Mouse (Mus musculus) olfactory bulb, adult 2 months (tissue): ENCODE measurements around the gene Chga. TPM values are rescaled to one million over a fixed set of nuclear protein-coding genes. Genes with fewer than 3 reads are reported as not detected.

Experiments
- H3K27ac ChIP-seq: fragments of 200-500 bp; 2 replicates; pipeline ENCODE4 v1.5.1; 2012; ENCODE audit warnings: low read depth, low read length; ENCODE audit not compliant: insufficient read depth
- H3K4me1 ChIP-seq: fragments of 200-500 bp; 2 replicates; pipeline ENCODE4 v1.6.1; 2012; ENCODE audit warnings: low read length; ENCODE audit not compliant: control insufficient read depth, insufficient read depth
- H3K4me3 ChIP-seq: fragments of 200-500 bp; 2 replicates; pipeline ENCODE4 v1.5.1; 2012; ENCODE audit warnings: mild to moderate bottlenecking, low read depth, low read length, moderate library complexity; ENCODE audit not compliant: insufficient read depth
- CTCF ChIP-seq: fragments of 200-500 bp; IDR thresholded peaks from 2 replicates; pipeline ENCODE4 v1.5.1; 2012; ENCODE audit warnings: low read depth, mild to moderate bottlenecking, low read length, moderate library complexity; ENCODE audit not compliant: insufficient read depth
- POLR2A ChIP-seq: fragments of 200-500 bp; IDR thresholded peaks from 2 replicates; pipeline ENCODE4 v1.6.1; 2012; ENCODE audit warnings: mild to moderate bottlenecking, low read depth, low read length, moderate library complexity; ENCODE audit not compliant: insufficient read depth
- WGBS: fragments of 180-500 bp; shearing (Covaris S2); methylation state at CpG from one replicate; pipeline ENCODE4 v1.1.7; 2018; 5-methylcytosine and 5-hydroxymethylcytosine counted together
- polyA plus RNA-seq: library from polyadenylated mRNA; stranded (reverse); fragments of >200 nt; gene quantifications from 2 replicates; pipeline ENCODE4 v1.2.4, GENCODE M21; 2012; ENCODE audit warnings: low replicate concordance; ENCODE audit not compliant: missing spikeins, insufficient read depth, insufficient read length

The Chga gene
- polyA plus RNA-seq, 1 experiment = not detected

- WGBS = 16% methylated on average over 8 of the region's 8 CpGs
- Histone ChIP-seq H3K4me1 (peaks cover 62% of the 10 kb centered on the region), H3K27ac (peak overlapping the region; percentile 96), H3K4me3 (no peak overlapping the region)
- TF ChIP-seq POLR2A = no peak
- TF ChIP-seq CTCF = no peak
Measured at GRCm38 (mm10) chr12:102601847-102602246, 47.1 kb downstream of the Chga start.

GRCm38 (mm10) chr12:102602255-102603041 lies 47.7 kb downstream of the Chga start:
- no peak overlapping the region for H3K4me3 ChIP-seq
- H3K27ac ChIP-seq = peak overlapping the region; percentile 96
- WGBS = 39% methylated on average over 9 of the region's 9 CpGs
- H3K4me1 ChIP-seq = peaks cover 60% of the 10 kb centered on the region
- TF ChIP-seq CTCF (no peak), POLR2A (no peak)

- TF ChIP-seq CTCF (no peak), POLR2A (no peak)
- WGBS = 72% methylated on average over 6 of the region's 6 CpGs
- peaks cover 75% of the 10 kb centered on the region for H3K4me1 ChIP-seq
- H3K27ac ChIP-seq = peak overlapping the region; percentile 62
- H3K4me3 ChIP-seq = no peak overlapping the region
Measured at GRCm38 (mm10) chr12:102605607-102606006, 50.8 kb downstream of the Chga start.

- TF ChIP-seq POLR2A (no peak), CTCF (no peak)
- Histone ChIP-seq H3K27ac (no peak overlapping the region), H3K4me1 (peaks cover 65% of the 10 kb centered on the region), H3K4me3 (no peak overlapping the region)
- 89% methylated on average over 8 of the region's 8 CpGs for WGBS
Measured at GRCm38 (mm10) chr12:102607066-102607465, 52.3 kb downstream of the Chga start.

- no peak for TF ChIP-seq CTCF
- no peak for TF ChIP-seq POLR2A
- Histone ChIP-seq H3K4me3 (no peak overlapping the region), H3K4me1 (peaks cover 56% of the 10 kb centered on the region), H3K27ac (peak overlapping the region; percentile 23)
- WGBS = 59% methylated on average over 11 of the region's 11 CpGs
Measured at GRCm38 (mm10) chr12:102607808-102608517, 53.2 kb downstream of the Chga start.

GRCm38 (mm10) chr12:102610927-102611326 lies 56.2 kb downstream of the Chga start:
- H3K4me1 ChIP-seq = peaks cover 41% of the 10 kb centered on the region
- no peak overlapping the region for H3K27ac ChIP-seq
- 92% methylated on average over 8 of the region's 8 CpGs for whole genome bisulfite sequencing
- TF ChIP-seq CTCF (no peak), POLR2A (no peak)
- no peak overlapping the region for H3K4me3 ChIP-seq

- no peak for TF ChIP-seq CTCF
- no peak for TF ChIP-seq POLR2A
- 96% methylated on average over 1 of the region's 1 CpGs for WGBS
- Histone ChIP-seq H3K4me3 (no peak overlapping the region), H3K27ac (no peak overlapping the region), H3K4me1 (peaks cover 37% of the 10 kb centered on the region)
Measured at GRCm38 (mm10) chr12:102612431-102612830, 57.7 kb downstream of the Chga start.

GRCm38 (mm10) chr12:102613411-102613810 lies 58.6 kb downstream of the Chga start:
- 94% methylated on average over 4 of the region's 4 CpGs for WGBS
- Histone ChIP-seq H3K27ac (no peak overlapping the region), H3K4me3 (no peak overlapping the region), H3K4me1 (peaks cover 33% of the 10 kb centered on the region)
- TF ChIP-seq POLR2A = no peak
- TF ChIP-seq CTCF = no peak

Other genes with a start within 250 kb of the Chga start
- not detected in 2 replicates for gene Lgmn, start 115.2 kb upstream of the Chga start, polyA plus RNA-seq
- gene Golga5, start 85.8 kb upstream of the Chga start, polyA plus RNA-seq = not detected in 2 replicates
- not detected in 2 replicates for gene Itpk1, start 150.0 kb downstream of the Chga start, polyA plus RNA-seq
- gene Moap1, start 188.7 kb downstream of the Chga start, polyA plus RNA-seq = not detected in 2 replicates
- not detected in 2 replicates for gene Tmem251, start 188.8 kb downstream of the Chga start, polyA plus RNA-seq
- gene Gm28051, start 202.8 kb downstream of the Chga start, polyA plus RNA-seq = not detected in 2 replicates
- gene Gon7, start 202.8 kb downstream of the Chga start, polyA plus RNA-seq = not detected in 2 replicates
- not detected in 2 replicates for gene Ubr7, start 203.0 kb downstream of the Chga start, polyA plus RNA-seq
- gene Gm20604, start 203.7 kb downstream of the Chga start, polyA plus RNA-seq = not detected in 2 replicates